Mouse (Mus musculus): ENCODE results near the gene Sp110. TPM values are rescaled to one million over a fixed set of nuclear protein-coding genes. Genes with fewer than 3 reads are reported as not detected.
"Not testable (repeated sequence)": the region's sequence is repeated elsewhere in the genome, so short reads cannot be mapped to it uniquely, and the experiment has no call there.

Sp110 gene
- 5.5 and 5.7 TPM in 2 replicates for polyA plus RNA-seq (2016; fragmentation: Nextera tagmentation; extraction: Ambion mirVana)

- not testable (repeated sequence) for H3K4me1 ChIP-seq; H3K4me3 ChIP-seq; H3K36me3 ChIP-seq; H3K27me3 ChIP-seq (replicated peaks); H3K9ac ChIP-seq; H3K27ac ChIP-seq; H3K9me3 ChIP-seq (replicated peaks); ATAC-seq
- peak within 1 kb of the TSS; percentile 40; the same call in 1 of the 2 replicates for H3K4me2 ChIP-seq
- WGBS (ENCODE audit: insufficient replicate concordance) = 47% methylated on average over 17 of the region's 17 CpGs
Observed at GRCm38 (mm10) chr1:85598271-85599012, at the start of gene Sp110. Gene Sp110, minus strand, starts transcription at chr1:85598817.

GRCm38 (mm10) chr1:85638144-85638543 is 39.5 kb upstream of the Sp110 start:
- 65% methylated on average over 4 of the region's 4 CpGs for WGBS (ENCODE audit: insufficient replicate concordance)
- H3K27ac ChIP-seq; H3K9ac ChIP-seq; H3K4me2 ChIP-seq; H3K9me3 ChIP-seq (replicated peaks); H3K4me3 ChIP-seq; H3K36me3 ChIP-seq; H3K27me3 ChIP-seq (replicated peaks); H3K4me1 ChIP-seq; ATAC-seq: not testable (repeated sequence)

- not testable (repeated sequence) for ATAC-seq; H3K4me3 ChIP-seq; H3K4me1 ChIP-seq; H3K27ac ChIP-seq; H3K4me2 ChIP-seq; H3K9ac ChIP-seq; H3K27me3 ChIP-seq (replicated peaks); H3K36me3 ChIP-seq; H3K9me3 ChIP-seq (replicated peaks)
- 67% methylated on average over 3 of the region's 3 CpGs for WGBS (ENCODE audit: insufficient replicate concordance)
Observed at GRCm38 (mm10) chr1:85636936-85637335, 38.3 kb upstream of the Sp110 start.

GRCm38 (mm10) chr1:85618689-85619088 is 20.1 kb upstream of the Sp110 start:
- not testable (repeated sequence) for H3K36me3 ChIP-seq; H3K27ac ChIP-seq; H3K9me3 ChIP-seq (replicated peaks); H3K4me3 ChIP-seq; H3K9ac ChIP-seq; H3K4me2 ChIP-seq; ATAC-seq; H3K4me1 ChIP-seq; H3K27me3 ChIP-seq (replicated peaks)
- WGBS (ENCODE audit: insufficient replicate concordance) = 68% methylated on average over 1 of the region's 1 CpGs

DNA sequence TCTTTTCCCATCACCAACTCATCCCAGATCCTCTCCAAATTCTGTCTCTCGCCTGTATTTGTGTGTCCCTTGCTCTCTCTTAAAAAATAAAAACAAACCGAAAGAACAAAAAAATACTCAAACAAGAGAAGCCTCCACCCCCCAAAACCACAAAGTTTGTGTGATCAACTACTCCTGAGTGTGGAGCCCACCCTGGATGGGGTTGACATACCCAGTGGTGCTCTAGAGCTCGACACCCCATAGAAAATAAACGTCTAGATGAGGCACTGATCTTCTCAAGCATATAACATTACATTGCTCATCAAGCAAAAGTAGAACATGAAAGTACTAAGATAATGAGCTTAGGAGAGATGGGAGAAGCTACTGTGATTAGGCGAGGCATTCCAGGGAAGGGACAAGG is 18.5 kb upstream of the Sp110 start:
- ATAC-seq, H3K4me1 ChIP-seq: not testable (repeated sequence)
- WGBS (ENCODE audit: insufficient replicate concordance) = 51% methylated on average over 4 of the region's 5 CpGs

GRCm38 (mm10) chr1:85615819-85616218 is 17.2 kb upstream of the Sp110 start:
- not testable (repeated sequence) for H3K4me1 ChIP-seq; H3K27ac ChIP-seq; H3K36me3 ChIP-seq; ATAC-seq; H3K9ac ChIP-seq; H3K4me3 ChIP-seq; H3K9me3 ChIP-seq (replicated peaks); H3K4me2 ChIP-seq; H3K27me3 ChIP-seq (replicated peaks)
- 56% methylated on average over 3 of the region's 3 CpGs for WGBS (ENCODE audit: insufficient replicate concordance)

More for the DNA sequence above, 18.5 kb upstream of the Sp110 start:
- H3K36me3 ChIP-seq; H3K9ac ChIP-seq; H3K9me3 ChIP-seq (replicated peaks); H3K4me3 ChIP-seq; H3K4me2 ChIP-seq; H3K27ac ChIP-seq; H3K27me3 ChIP-seq (replicated peaks): not testable (repeated sequence)

GRCm38 (mm10) chr1:85615096-85615495 is 16.5 kb upstream of the Sp110 start:
- H3K27me3 ChIP-seq (replicated peaks); H3K9ac ChIP-seq; H3K4me2 ChIP-seq; H3K27ac ChIP-seq; ATAC-seq; H3K4me3 ChIP-seq; H3K9me3 ChIP-seq (replicated peaks); H3K36me3 ChIP-seq; H3K4me1 ChIP-seq: not testable (repeated sequence)
- 79% methylated on average over 3 of the region's 3 CpGs for WGBS (ENCODE audit: insufficient replicate concordance)

- H3K27ac ChIP-seq; H3K4me2 ChIP-seq; H3K9me3 ChIP-seq (replicated peaks); ATAC-seq; H3K9ac ChIP-seq; H3K4me3 ChIP-seq; H3K27me3 ChIP-seq (replicated peaks); H3K4me1 ChIP-seq; H3K36me3 ChIP-seq: not testable (repeated sequence)
- WGBS (ENCODE audit: insufficient replicate concordance) = no CpG with 5 or more reads among the region's 4 CpGs
Observed at GRCm38 (mm10) chr1:85610581-85610980, 12.0 kb upstream of the Sp110 start.

GRCm38 (mm10) chr1:85608361-85608760 is 9.7 kb upstream of the Sp110 start:
- not testable (repeated sequence) for H3K4me2 ChIP-seq; H3K4me1 ChIP-seq; H3K9ac ChIP-seq; ATAC-seq; H3K27ac ChIP-seq; H3K4me3 ChIP-seq; H3K9me3 ChIP-seq (replicated peaks); H3K27me3 ChIP-seq (replicated peaks); H3K36me3 ChIP-seq
- WGBS (ENCODE audit: insufficient replicate concordance) = 70% methylated on average over 3 of the region's 4 CpGs

- not testable (repeated sequence) for H3K9me3 ChIP-seq (replicated peaks); H3K27ac ChIP-seq; H3K36me3 ChIP-seq; H3K4me3 ChIP-seq; ATAC-seq; H3K4me1 ChIP-seq; H3K9ac ChIP-seq; H3K27me3 ChIP-seq (replicated peaks); H3K4me2 ChIP-seq
- no CpG with 5 or more reads among the region's 1 CpGs for WGBS (ENCODE audit: insufficient replicate concordance)
Observed at GRCm38 (mm10) chr1:85604341-85604740, 5.7 kb upstream of the Sp110 start.

DNA sequence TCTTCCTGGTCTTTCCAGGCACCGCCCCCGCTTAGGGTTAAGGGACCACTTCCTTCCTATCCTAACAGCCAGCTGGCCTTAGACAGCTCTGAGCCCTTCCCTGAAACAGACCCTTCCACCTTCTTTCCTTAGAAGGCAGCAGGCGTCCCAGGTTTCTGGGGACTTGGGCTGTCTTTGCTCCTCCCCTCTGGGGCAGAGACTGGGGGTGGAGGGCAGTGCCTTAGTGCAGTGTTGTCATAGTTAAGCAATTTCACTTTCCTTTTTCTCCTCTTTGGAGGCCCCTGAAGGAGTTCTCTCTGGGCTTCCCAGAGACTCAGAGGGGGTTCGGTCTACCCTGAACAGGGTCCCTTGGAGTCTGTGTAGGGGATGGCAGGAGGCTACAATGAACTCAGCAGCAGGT is 2.2 kb upstream of the Sp110 start:
- H3K4me2 ChIP-seq = peak overlapping the region; percentile 54
- H3K9ac ChIP-seq; H3K9me3 ChIP-seq (replicated peaks); H3K36me3 ChIP-seq; ATAC-seq; H3K27me3 ChIP-seq (replicated peaks); H3K4me1 ChIP-seq: not testable (repeated sequence)
- 38% methylated on average over 4 of the region's 4 CpGs for WGBS (ENCODE audit: insufficient replicate concordance)
- peak overlapping the region; percentile 8; the same call in 1 of the 2 replicates for H3K4me3 ChIP-seq
- peak overlapping the region; percentile 31; the same call in 1 of the 2 replicates for H3K27ac ChIP-seq

DNA sequence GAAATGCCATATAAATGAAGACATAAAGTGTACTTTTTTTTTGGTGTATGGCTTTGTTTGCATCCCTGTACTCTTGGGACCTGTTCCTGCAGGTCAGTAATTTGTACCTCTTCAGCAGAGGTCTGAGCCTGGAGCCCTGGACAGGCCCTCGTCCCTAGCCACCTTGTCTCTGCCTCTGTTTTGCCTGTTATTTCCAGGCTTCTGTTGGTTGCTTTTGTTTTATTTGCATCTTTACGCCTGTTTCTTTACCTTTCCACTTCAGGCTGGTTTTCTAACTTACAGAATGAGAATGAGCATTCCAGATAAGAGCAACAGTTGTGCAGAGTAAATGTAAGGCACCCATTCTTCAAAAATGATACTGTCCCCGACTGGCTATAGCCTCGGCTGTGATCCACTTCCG is 1.5 kb upstream of the Sp110 start, which contains the start of gene Sp140:
Gene Sp140, plus strand, starts transcription at position 301 of the 400 bp plus-strand sequence.
- Histone ChIP-seq H3K27ac (peak within 1 kb of the TSS; percentile 31; the same call in 1 of the 2 replicates), H3K4me3 (peak within 1 kb of the TSS; percentile 8; the same call in 1 of the 2 replicates), H3K4me2 (peak within 1 kb of the TSS; percentile 54)
- H3K9ac ChIP-seq; H3K36me3 ChIP-seq; H3K27me3 ChIP-seq (replicated peaks); ATAC-seq; H3K9me3 ChIP-seq (replicated peaks); H3K4me1 ChIP-seq: not testable (repeated sequence)
- 86% methylated on average over 1 of the region's 5 CpGs for WGBS (ENCODE audit: insufficient replicate concordance)

- ATAC-seq; H3K4me3 ChIP-seq; H3K9me3 ChIP-seq (replicated peaks); H3K4me1 ChIP-seq; H3K27me3 ChIP-seq (replicated peaks); H3K36me3 ChIP-seq; H3K4me2 ChIP-seq; H3K9ac ChIP-seq; H3K27ac ChIP-seq: not testable (repeated sequence)
- 77% methylated on average over 8 of the region's 8 CpGs for whole genome bisulfite sequencing (ENCODE audit: insufficient replicate concordance)
Observed at GRCm38 (mm10) chr1:85592526-85592925, 6.1 kb downstream of the Sp110 start.

All from liver, embryonic 12.5 days (tissue).